ENCODE assay signal across 24 mouse cellular contexts in the genomic region with DNA sequence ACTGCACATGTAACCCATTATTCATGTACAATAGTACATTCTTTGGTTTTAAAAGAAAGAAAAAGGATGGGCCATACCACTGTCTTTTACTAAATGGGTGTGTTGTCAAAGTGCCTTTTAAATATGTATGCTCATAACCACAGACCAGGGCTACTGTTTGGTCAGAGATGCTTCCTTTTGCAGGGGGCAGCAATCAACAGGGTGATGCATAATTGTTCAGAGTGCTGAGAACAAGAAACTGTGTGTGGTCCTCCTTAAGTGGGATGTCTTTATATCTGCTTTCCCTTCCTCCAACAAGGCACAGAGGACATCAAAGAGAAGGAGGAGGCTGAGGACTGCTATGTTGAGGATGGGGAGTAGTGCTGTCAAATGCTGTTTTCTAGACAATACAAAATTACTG.
"Had no signal": no experiment of that assay in that cellular context is flagged by ENCODE, and none has a peak within 500 bp of the region (broad histone marks: within the 10 kb centered on the region; RNA-seq: fewer than 3 reads in every experiment).

No protein-coding gene starts in this region.

- H3K4me1 ChIP-seq: heart, embryonic 13.5 days; heart, embryonic 15.5 days; hindbrain, embryonic 15.5 days had no signal

- DNase-seq: gastrocnemius, postnatal 14 days; gastrocnemius, postnatal 36 days; heart, adult 11 months; heart, adult 2 months; heart, postnatal 14 days; heart, postnatal 36 days; kidney, adult 18-20 months; kidney, adult 8-10 months; kidney, postnatal 10 days; kidney, postnatal 25 days; kidney, postnatal 4 days; liver had no signal

- H3K27me3 ChIP-seq: heart, embryonic 13.5 days; heart, embryonic 15.5 days; hindbrain, embryonic 13.5 days; hindbrain, embryonic 15.5 days; limb, embryonic 12.5 days had no signal

- H3K4me2 ChIP-seq: heart, embryonic 11.5 days; heart, embryonic 13.5 days; heart, embryonic 15.5 days; hindbrain, embryonic 13.5 days; hindbrain, embryonic 15.5 days; limb, embryonic 12.5 days; liver, embryonic 11.5 days had no signal

- H3K9ac ChIP-seq: heart, embryonic 13.5 days; heart, embryonic 15.5 days; hindbrain, embryonic 13.5 days; hindbrain, embryonic 15.5 days; limb, embryonic 12.5 days had no signal

- H3K4me3 ChIP-seq: heart, adult 2 months; heart, embryonic 13.5 days; heart, embryonic 15.5 days; hindbrain, embryonic 13.5 days; hindbrain, embryonic 15.5 days; layer of hippocampus, adult 2 months; left cerebral cortex, adult 2 months; limb, embryonic 10.5 days; limb, embryonic 12.5 days had no signal

- ATAC-seq: hindbrain, postnatal 0 days; intestine, postnatal 0 days had no signal

- H3K36me3 ChIP-seq: heart, embryonic 13.5 days; heart, embryonic 15.5 days; hindbrain, embryonic 13.5 days; hindbrain, embryonic 15.5 days; limb, embryonic 10.5 days; limb, embryonic 12.5 days had no signal

- H3K9me3 ChIP-seq: heart, embryonic 13.5 days; heart, embryonic 15.5 days; hindbrain, embryonic 13.5 days; hindbrain, embryonic 15.5 days; limb, embryonic 10.5 days; limb, embryonic 12.5 days had no signal

- H3K27ac ChIP-seq: heart, adult 2 months; heart, embryonic 13.5 days; heart, embryonic 15.5 days; hindbrain, embryonic 13.5 days; hindbrain, embryonic 15.5 days; hindbrain, postnatal 0 days; layer of hippocampus, adult 2 months; left cerebral cortex, adult 2 months; limb, embryonic 10.5 days; limb, embryonic 12.5 days had no signal
